ENCODE assay signal across 11 mouse cellular contexts in genomic region chr16:51118365-51118764, GRCm38 (mm10).
DNase-seq lines count a peak whose midpoint lies in the region; ATAC-seq and TF ChIP-seq lines count a peak whose summit lies in the region.
"Had no signal": no experiment of that assay in that cellular context is flagged by ENCODE, and none has a peak within 500 bp of the region (broad histone marks: within the 10 kb centered on the region; RNA-seq: fewer than 3 reads in every experiment).

No protein-coding gene starts in this region.

- intact Hi-C loops in left cerebral cortex, postnatal 25 days (cut with DNase I) = no loop called here

- no peak overlapping the region for H3K4me3 ChIP-seq in limb, embryonic 13.5 days
- H3K4me3 ChIP-seq in limb, embryonic 10.5 days = no peak overlapping the region
- no peak overlapping the region for H3K4me3 ChIP-seq in hindbrain, embryonic 10.5 days
- H3K4me3 ChIP-seq in liver, embryonic 12.5 days = no peak overlapping the region
- no peak overlapping the region for H3K4me3 ChIP-seq in stomach, postnatal 0 days (ENCODE audit: low read depth, low read length)
- H3K4me3 ChIP-seq: neural tube, embryonic 13.5 days had no signal

- no peak for TF ChIP-seq EP300 in stomach, postnatal 0 days (optimal IDR thresholded peaks at IDR 0.05)

- no peaks in the 10 kb centered on the region for H3K27me3 ChIP-seq in limb, embryonic 13.5 days
- H3K27me3 ChIP-seq in limb, embryonic 10.5 days (ENCODE audit: low read depth, poor library complexity, severe bottlenecking) = no peaks in the 10 kb centered on the region
- H3K27me3 ChIP-seq in hindbrain, embryonic 10.5 days (ENCODE audit: insufficient read depth, poor library complexity, severe bottlenecking) = no peaks in the 10 kb centered on the region
- H3K27me3 ChIP-seq in liver, embryonic 12.5 days (replicated peaks) = no peaks in the 10 kb centered on the region
- no peaks in the 10 kb centered on the region for H3K27me3 ChIP-seq in stomach, postnatal 0 days (ENCODE audit: control insufficient read depth, insufficient read depth, low read length)
- H3K27me3 ChIP-seq: neural tube, embryonic 13.5 days had no signal

- H3K9me3 ChIP-seq in limb, embryonic 13.5 days = no peaks in the 10 kb centered on the region
- no peaks in the 10 kb centered on the region for H3K9me3 ChIP-seq in limb, embryonic 10.5 days (replicated peaks)
- H3K9me3 ChIP-seq in hindbrain, embryonic 10.5 days = no peaks in the 10 kb centered on the region
- no peaks in the 10 kb centered on the region for H3K9me3 ChIP-seq in liver, embryonic 12.5 days (replicated peaks)
- no peaks in the 10 kb centered on the region for H3K9me3 ChIP-seq in stomach, postnatal 0 days (ENCODE audit: control insufficient read depth, low read length)
- H3K9me3 ChIP-seq: neural tube, embryonic 13.5 days had no signal

- no peak for DNase-seq in limb, embryonic 10.5 days (ENCODE audit: low spot score)
- DNase-seq in hindbrain, embryonic 10.5 days (ENCODE audit: low spot score) = peak; percentile 3
- DNase-seq in retina, postnatal 1 day = peak; percentile 11
- no peak for DNase-seq in left cerebral cortex, postnatal 25 days (ENCODE audit: low spot score in 2 of 2)
- DNase-seq in stomach, postnatal 0 days (ENCODE audit: low spot score) = no peak
- DNase-seq: left cerebral cortex, postnatal 4 days; right cerebral cortex, postnatal 4 days had no signal

- 70% methylated on average over 3 of the region's 3 CpGs for WGBS in limb, embryonic 13.5 days
- WGBS in limb, embryonic 10.5 days = 77% methylated on average over 3 of the region's 3 CpGs
- 55% methylated on average over 3 of the region's 3 CpGs for WGBS in hindbrain, embryonic 10.5 days
- 29% methylated on average over 3 of the region's 3 CpGs for WGBS in liver, embryonic 12.5 days (ENCODE audit: insufficient replicate concordance)
- WGBS in stomach, postnatal 0 days = 46% methylated on average over 3 of the region's 3 CpGs

- H3K9ac ChIP-seq in limb, embryonic 13.5 days = no peak overlapping the region
- H3K9ac ChIP-seq in liver, embryonic 12.5 days = no peak overlapping the region
- no peak overlapping the region for H3K9ac ChIP-seq in stomach, postnatal 0 days (ENCODE audit: low read length)
- H3K9ac ChIP-seq: neural tube, embryonic 13.5 days had no signal

- ATAC-seq in limb, embryonic 13.5 days (ENCODE audit: low FRiP score, low read depth) = no peak
- peak; percentile 71 for ATAC-seq in liver, embryonic 12.5 days
- no peak for ATAC-seq in stomach, postnatal 0 days (ENCODE audit: low FRiP score, low TSS enrichment)

- H3K36me3 ChIP-seq in limb, embryonic 13.5 days = no peaks in the 10 kb centered on the region
- no peaks in the 10 kb centered on the region for H3K36me3 ChIP-seq in limb, embryonic 10.5 days
- no peaks in the 10 kb centered on the region for H3K36me3 ChIP-seq in hindbrain, embryonic 10.5 days
- no peaks in the 10 kb centered on the region for H3K36me3 ChIP-seq in liver, embryonic 12.5 days
- no peaks in the 10 kb centered on the region for H3K36me3 ChIP-seq in stomach, postnatal 0 days (ENCODE audit: control insufficient read depth, insufficient read depth, low read length)
- H3K36me3 ChIP-seq: neural tube, embryonic 13.5 days had no signal

- TF ChIP-seq CTCF in stomach, postnatal 0 days (IDR thresholded peaks at IDR 0.05; ENCODE audit: low read depth) = no peak

- H3K4me1 ChIP-seq in limb, embryonic 13.5 days = no peaks in the 10 kb centered on the region
- H3K4me1 ChIP-seq in limb, embryonic 10.5 days = no peaks in the 10 kb centered on the region
- H3K4me1 ChIP-seq in hindbrain, embryonic 10.5 days (replicated peaks) = peaks cover 10% of the 10 kb centered on the region
- peaks cover 6% of the 10 kb centered on the region; the same call in 1 of the 2 replicates for H3K4me1 ChIP-seq in liver, embryonic 12.5 days
- no peaks in the 10 kb centered on the region for H3K4me1 ChIP-seq in stomach, postnatal 0 days (replicated peaks; ENCODE audit: control insufficient read depth, insufficient read depth)
- H3K4me1 ChIP-seq: neural tube, embryonic 13.5 days had no signal

- peak overlapping the region; percentile 38; the same call in 1 of the 2 replicates for H3K4me2 ChIP-seq in limb, embryonic 13.5 days (replicated peaks)
- H3K4me2 ChIP-seq in liver, embryonic 12.5 days = no peak overlapping the region
- H3K4me2 ChIP-seq in stomach, postnatal 0 days (replicated peaks; ENCODE audit: low read depth) = no peak overlapping the region

- H3K27ac ChIP-seq in limb, embryonic 13.5 days = no peak overlapping the region
- H3K27ac ChIP-seq in limb, embryonic 10.5 days = no peak overlapping the region
- no peak overlapping the region for H3K27ac ChIP-seq in hindbrain, embryonic 10.5 days
- H3K27ac ChIP-seq in liver, embryonic 12.5 days = no peak overlapping the region
- H3K27ac ChIP-seq in stomach, postnatal 0 days (replicated peaks) = no peak overlapping the region
- H3K27ac ChIP-seq: macrophage had no signal

Comparison
In these comparisons a context has a peak if more than half of its experiments do, and no peak if none do; other contexts are left out.
1. DNase-seq: peak in hindbrain, embryonic 10.5 days (single experiment) and retina, postnatal 1 day (single experiment); none in limb, embryonic 10.5 days (single experiment), left cerebral cortex, postnatal 25 days (0 of 2) and stomach, postnatal 0 days (single experiment).